Mouse (Mus musculus) monocyte, adult 5-6 weeks (primary cell): ENCODE measurements around the gene Cdh23. TPM values are rescaled to one million over a fixed set of nuclear protein-coding genes. Genes with fewer than 3 reads are reported as not detected.

Experiments used
- ATAC-seq: fragments of 153-309, 156-312 bp; replicated peaks from 2 replicates; pipeline ENCODE4 v1.8.0; 2017; ENCODE audit warnings: mild to moderate bottlenecking; ENCODE audit not compliant: low TSS enrichment, insufficient number of reproducible peaks, severe bottlenecking, poor library complexity, low FRiP score
- total RNA-seq: library from RNA; stranded (forward); fragments of 200-1000, 200-491, 200-594 nt; gene quantifications from 3 replicates; pipeline ENCODE4 v1.2.3, GENCODE M21; 2017

Gene Cdh23
- total RNA-seq, 1 experiment from 2014 or later = 1.1 TPM

GRCm38 (mm10) chr10:60592881-60593575 lies 103.3 kb downstream of the Cdh23 start:
- no peak for ATAC-seq

- no peak for ATAC-seq
These were observed 105.0 kb downstream of the Cdh23 start for GRCm38 (mm10) chr10:60591281-60591680.

DNA sequence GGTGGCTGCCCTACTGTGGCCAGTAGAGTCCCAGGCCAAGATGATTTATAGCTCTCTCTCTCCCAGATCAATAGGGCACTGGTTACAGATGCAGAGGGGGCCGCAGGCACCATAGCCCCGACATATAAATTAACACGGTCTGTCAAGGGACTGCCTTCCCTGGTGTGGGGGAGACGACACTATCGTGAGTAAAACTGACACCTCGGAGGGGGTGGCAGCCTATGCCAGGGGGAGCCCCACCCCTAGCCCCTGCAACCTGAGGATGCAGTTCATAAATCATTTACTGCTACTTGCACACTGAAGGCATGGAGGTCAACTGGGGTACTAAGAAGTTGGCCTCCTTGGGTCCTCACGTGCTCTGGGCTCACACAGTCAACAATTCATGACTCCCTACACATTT lies 106.0 kb downstream of the Cdh23 start:
- ATAC-seq = no peak

- no peak for ATAC-seq
These were observed 110.6 kb downstream of the Cdh23 start for GRCm38 (mm10) chr10:60585691-60586090.

GRCm38 (mm10) chr10:60582956-60583355 lies 113.3 kb downstream of the Cdh23 start:
- no peak for ATAC-seq

DNA sequence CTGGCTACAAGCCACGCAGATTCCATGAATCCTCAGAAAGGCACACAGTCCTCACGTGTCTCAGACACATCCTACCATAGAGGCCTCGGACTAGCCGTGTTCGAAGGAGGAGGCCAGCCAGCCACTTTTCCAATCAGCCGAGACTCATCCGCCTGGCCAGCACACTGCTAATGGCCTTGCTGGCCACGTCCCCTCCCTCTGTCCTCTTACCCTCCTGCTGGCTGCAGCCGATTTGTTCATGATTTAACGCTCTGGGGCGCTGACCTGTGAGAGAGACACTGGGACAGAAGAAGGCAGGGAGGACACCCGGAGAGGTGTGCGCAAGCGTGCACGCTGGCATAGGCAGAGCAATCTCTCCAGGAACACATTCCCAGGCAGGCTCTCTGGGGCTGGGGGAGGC lies 115.6 kb downstream of the Cdh23 start:
- no peak for ATAC-seq

DNA sequence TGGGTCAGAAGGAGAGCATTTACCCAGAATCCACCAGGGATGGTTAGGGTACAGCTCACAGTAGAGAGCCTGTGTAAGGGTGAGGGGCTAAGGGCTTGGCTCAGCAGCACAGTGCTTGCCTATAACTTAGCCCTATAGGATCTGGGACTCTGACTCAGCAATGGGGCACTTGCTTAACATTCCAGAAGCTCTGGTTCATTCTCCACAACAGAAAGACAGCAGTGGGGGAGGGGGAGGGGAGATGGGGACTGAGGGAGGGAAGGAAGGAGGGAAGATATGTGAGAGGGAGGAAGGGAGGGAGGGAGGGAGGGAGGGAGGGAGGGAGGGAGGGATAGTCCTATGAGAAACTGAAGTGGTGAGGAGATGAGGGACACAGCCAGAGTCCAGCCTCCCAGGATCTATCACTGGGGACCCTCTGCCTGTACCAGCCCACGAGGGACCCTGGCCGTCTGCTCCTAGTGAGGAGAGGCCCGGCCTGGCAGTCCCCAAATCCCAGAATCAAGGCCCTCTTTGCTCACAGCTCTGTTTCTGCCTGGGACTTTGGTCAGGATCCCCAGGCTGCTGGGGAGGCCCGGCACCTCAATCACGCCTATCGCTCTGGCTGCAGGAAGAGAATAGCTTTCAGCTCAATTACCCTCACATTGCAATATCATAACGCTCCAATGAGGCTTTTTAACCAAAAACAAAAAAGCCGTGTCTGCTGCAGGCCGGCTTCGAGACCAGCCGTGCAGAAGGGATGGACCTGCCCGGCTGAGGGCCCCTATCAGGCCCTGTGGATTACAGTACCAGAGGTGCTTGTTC lies 117.4 kb downstream of the Cdh23 start:
- no peak for ATAC-seq

DNA sequence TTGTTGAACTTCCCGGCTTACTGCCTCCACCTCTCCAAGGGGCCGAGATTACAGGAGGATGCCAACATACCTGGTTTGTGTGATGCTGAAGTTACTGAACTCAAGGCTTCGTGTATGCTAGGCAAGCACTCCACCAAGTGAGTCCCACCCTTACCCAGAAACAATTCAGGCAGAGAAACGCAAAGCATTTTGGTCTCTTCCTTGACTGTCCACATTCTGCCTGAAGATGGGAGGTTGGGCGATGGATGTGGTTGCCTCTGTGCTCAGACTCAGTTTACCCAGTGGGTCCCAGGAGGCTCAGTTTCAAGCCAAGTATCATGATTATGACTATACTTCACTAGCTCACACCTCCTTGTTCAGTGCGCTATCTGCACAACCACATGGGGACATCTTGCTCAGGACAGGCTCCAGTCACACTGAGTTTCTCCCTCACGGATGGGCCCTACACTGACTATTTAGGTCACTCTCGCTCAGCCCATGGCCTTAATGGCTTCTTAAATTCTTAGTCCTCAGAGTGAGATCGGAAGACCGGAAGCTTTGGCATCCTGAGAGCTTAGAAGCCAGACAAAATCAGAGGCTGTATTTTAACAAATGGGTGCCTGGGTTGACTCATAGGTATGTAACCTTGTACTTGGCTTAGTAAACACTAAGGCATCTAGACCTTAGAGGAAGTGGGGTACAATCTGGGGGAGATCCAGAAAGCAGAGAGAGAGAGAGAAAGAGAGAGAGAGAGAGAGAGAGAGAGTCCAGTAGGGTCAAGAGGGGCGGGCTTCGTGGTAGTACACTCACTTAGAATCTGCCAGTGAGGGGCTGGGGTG lies 118.2 kb downstream of the Cdh23 start:
- ATAC-seq = no peak

DNA sequence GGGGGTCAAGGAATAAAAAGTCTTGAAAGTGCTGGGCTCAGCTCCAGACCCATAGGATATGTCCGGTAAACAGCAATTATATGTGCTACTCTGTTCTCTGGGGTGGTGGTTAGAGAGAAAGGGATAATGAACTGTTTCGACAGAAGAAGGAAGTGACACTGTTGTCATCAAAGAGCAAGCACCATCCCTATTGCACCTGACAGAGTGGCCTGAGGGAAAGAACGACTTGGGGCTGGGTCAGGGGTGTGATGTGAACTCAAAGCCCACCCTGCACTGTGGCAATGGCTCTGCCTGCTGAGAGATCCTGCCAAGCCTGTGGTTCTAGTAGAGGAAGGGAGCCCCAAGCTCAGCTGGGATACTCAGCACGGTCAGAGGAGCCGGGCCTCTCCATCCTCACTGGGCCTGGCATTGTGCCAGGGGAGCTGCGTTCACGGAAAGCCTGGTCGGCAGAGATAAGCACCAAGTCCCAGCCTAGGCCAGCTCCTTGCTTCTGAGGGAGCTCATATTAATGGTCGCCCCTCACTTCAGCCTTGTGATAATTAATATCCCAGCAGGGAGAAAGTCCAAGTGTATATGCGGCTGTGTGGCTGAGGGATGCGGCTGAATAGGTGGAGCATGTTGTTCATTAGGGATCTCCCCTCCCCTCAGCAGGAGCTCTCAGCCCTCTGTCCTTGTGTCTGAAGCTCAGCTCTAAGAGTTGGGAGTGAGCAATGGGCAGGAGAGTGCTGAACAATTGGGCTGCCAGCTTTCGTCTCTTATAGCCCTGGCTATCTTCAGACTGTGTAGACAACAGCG lies 119.0 kb downstream of the Cdh23 start:
- no peak for ATAC-seq

DNA sequence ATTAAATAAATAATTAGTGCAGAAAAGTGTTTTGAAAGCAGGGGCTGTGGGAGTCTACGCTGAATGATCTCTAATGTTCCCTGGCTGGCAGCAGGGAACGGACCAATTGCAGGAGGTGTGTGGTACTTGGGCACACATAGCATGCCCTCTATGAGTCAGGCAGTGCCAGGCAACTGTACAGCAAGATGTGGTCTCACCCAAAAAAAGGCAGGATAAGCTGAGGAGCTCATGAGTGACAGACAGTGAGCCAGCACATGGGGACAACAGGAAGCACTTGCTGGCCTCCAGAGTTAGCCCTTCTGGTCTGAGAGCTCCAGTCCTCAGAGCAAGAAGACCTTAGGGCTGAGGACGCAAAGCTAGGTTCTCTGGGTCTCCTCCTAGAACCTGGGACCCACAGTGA lies 121.4 kb downstream of the Cdh23 start:
- no peak for ATAC-seq

GRCm38 (mm10) chr10:60571491-60571890 lies 124.8 kb downstream of the Cdh23 start:
- ATAC-seq = no peak

DNA sequence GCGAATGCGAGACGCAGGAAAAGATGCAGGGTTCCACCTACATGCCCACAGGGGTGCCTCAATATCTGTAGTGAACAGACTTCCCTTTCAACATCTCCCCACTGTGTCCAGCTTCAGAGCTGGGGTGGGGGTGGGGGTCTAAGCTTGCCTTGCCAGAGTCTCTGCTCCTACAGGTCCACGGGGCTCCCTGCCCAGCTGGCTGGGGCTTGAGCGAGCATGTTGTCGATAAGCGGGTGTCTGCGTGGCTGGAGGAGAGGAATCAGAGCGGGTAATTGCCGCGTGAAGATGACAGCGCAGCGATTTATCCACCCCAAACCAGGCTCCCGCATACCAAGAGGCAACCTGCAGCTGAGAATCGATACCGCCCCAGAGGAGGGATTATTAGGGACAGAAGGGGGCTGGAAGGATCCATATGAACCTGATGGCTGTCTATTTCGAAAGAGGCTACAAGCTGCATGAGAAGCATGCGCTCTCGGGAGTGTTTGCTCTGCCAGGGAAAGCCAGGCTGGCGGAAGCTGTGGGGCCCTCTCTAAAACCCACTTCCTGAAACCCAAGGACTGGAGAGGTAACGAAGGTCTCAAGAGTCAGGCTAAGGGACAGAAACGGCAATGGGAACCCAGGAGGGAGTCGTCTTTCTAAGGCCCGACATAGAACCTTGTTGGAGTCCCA lies 129.8 kb downstream of the Cdh23 start:
- 0 out of 2 replicates have a peak, but pooled peaks have one; percentile 45 for ATAC-seq

- ATAC-seq = no peak
These were observed 132.2 kb downstream of the Cdh23 start for GRCm38 (mm10) chr10:60564136-60564535.

DNA sequence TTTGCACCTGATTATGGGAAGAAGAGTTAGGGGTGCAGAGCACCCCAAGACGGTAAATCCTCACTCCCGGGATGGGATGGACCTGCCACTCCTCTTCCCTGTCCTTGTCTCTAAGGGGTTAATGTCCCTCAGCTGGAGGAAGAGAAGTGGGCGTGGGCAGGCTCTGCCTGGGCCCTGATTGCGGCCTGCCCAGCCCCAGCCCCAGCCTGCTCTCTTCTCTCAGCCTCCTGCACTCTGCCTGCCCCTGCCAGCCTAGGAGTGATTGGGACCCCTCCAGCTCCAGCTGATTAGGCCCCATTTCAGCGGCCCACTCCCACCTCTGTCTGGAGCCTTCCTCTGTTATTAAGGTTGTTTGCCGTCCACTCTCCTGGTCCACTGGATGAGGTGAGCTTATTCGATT lies 133.3 kb downstream of the Cdh23 start:
- no peak for ATAC-seq

DNA sequence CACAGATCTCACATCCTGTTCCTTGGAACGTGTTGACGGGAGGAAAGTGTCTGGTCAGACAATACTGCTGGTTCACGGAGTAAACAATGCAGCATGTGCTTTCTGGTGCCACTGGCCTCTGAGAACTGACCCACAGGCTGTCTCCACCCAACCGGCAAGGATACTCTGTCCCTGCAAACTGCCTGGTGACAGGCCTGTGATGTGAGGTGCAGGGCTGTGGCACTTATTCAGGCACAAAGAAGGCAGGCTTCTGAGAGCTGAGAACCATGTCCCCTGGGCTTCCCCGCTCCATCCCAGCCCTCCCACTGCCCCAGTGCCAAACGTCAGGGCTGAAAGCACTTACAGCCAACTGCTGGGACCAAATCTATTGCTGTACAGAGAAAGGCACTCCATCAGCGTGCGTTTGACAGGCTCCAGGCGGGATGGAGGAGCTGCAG lies 137.8 kb downstream of the Cdh23 start:
- ATAC-seq = no peak

- ATAC-seq = no peak
These were observed 143.2 kb downstream of the Cdh23 start for GRCm38 (mm10) chr10:60552951-60553635.

GRCm38 (mm10) chr10:60539164-60539914 lies 157.0 kb downstream of the Cdh23 start:
- no peak for ATAC-seq
